Mouse (Mus musculus) spleen, postnatal 10 days (tissue): ENCODE data around the gene Arfip1.
A peak's percentile ranks its signal among the peaks of the same experiment; 100 is the strongest.

Experiments
- DNase-seq, 2 experiments: peaks; one replicate each; pipeline ENCODE4 v3.0.0; 2021 to 2022; ENCODE audit warnings: low spot score in 2 of 2

Arfip1 gene

DNA sequence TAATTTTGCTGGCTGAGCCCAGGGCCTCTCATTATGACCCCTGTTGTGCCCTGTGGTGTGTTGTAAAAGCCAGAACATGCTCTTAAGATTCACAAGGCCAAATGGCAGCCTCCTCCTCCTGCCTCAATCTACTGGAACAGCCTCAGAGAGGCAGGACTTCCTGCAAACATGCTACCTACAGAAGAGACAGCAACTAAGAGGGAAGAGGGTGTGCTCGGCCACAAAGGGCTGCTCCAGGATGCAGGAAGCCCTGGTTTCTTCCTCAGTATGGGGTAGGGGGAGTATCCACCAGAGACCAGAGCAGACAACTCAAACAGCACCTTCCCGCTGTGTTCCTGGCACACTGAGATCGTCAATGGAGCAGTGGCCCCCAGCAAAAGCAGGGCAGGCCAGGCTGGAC, 121.9 kb downstream of the Arfip1 start:
- no peak for DNase-seq

DNA sequence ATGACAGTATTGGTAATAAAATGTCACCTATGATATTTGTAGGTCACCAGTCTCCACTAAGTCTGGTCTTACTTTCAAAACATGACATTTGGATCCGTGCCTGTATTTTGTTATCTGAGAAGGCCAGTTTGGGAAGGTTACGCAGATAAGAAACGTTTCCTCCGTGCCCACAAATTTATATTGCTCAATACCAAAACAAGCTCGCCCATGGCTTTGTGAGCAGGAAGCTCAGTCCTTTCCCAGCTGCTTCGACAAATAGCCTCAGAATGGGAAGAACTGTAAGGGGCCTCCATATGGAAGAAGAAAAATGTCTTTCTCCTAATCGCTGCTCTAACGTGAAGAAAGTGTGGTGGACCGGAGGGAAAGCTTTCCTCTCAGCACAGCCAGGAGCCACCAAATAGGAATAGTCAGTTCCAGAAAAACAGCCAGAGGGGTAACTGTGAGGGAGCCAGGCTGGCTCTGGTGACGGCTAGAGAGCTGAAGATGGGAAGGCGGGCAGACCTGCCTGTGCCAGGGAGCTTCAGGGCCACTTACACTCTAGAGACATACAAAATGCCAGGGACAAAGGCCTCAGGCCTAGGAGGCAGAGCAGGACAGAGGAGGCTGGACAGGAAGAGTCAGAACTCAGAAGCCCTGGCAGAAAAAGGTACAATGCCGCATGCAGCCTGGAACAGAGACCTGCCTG, 126.5 kb downstream of the Arfip1 start:
- DNase-seq, result peak; percentile 66 to 74

- DNase-seq, result no peak
These were observed 131.8 kb downstream of the Arfip1 start for GRCm38 (mm10) chr3:84450651-84451050.

DNA sequence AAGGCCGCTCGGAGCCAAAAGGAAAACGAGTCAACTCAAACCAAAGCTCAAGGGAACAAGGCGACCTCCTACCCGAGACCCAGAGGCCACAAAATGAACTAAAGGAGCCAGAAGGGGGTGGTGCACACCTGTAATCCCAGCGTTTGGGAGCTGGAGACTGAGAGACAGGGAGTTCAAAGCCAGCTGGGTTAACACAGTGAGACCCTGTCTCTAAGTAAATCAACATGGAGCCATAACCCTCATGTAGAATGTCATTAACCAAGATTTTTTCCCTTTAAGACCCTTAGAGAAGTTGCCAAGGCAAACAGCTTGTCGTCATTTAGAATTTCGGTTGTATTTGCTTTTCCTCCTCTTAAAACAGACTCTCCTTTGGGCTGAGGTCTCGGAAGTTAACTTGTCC, 133.4 kb downstream of the Arfip1 start:
- DNase-seq, result no peak

DNA sequence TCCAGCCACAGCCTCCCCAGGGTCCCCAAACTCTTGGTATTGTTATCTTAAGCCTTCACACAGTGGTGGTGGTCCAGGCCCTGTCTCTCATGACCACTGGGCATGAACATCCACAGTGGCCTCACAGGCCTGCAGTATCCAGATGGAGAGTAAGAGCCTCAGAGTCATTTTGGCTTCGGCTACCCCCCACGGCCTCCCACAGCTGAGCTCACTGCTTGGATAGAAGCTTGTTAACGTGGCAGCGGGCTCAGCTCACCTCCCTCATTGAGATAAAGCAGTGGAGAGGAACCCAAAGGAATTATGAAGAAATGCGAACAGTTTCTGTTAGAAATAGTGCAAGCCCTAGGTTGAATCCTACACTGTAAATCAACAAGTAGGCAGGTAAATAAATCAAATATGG, 134.6 kb downstream of the Arfip1 start:
- DNase-seq, result no peak
